Mouse (Mus musculus) urinary bladder, postnatal 25 days (tissue): ENCODE results near the gene Ssr1.

Experiments
- DNase-seq: peaks from one replicate; pipeline ENCODE4 v3.0.0; 2022; ENCODE audit warnings: low spot score

Gene Ssr1

DNA sequence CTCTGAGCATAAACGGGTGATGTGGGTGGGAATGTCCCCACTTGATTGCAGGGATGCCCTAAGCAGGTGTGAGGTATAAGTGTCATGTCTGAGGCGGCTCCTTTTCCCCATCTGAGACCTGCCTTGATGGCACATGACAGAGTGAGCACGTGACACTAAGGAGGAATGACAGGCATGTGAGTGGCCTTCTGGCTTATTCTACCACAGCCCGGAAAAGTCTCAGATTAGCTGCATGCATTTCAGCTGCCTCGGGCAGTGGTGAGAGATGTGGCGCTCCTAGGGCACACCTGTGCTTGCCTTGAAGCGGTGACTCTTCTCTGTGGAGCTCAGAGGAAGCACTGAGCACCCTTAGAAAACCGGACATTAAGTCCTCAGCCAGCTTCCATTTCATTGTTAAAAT lies 48.6 kb downstream of the Ssr1 start:
- DNase-seq = no peak

DNA sequence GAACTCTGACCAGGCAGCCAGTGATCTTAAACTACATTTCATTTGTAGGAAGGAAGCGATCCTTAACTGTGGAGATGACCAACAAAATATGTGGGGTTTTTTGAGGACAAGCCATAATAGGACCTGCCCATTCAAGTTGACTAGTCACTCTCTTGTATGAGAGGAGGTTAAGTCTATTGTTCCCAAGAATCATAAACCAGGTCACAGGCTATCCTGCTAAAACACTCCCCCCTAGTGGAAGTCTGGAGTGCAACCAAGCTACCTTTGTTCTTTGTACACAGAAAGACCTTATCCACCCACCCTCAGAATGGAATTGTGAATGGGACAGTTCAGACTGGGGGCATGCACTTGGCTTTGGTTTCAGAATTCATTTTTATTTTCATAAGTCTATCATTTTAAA lies 49.7 kb downstream of the Ssr1 start:
- no peak for DNase-seq

DNA sequence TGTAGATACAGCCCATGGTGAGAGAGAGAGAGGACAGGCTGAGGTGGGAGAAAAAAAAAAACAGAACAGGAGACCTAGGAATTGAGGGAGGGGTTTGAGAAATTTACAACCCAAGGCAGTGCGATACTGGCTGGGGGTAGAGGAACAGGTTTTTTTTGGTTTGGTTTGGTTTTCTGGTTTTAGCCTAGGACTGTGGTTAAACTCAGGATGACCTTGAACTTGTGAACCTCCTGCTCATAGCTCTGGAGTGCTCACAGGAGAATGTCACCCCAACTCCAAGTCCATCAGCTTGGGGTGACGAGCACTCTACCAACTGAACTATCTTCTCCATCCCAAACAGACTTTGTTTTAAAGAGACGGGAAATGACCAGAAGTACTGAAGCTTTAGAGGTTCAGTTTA lies 50.6 kb downstream of the Ssr1 start:
- DNase-seq = no peak

DNA sequence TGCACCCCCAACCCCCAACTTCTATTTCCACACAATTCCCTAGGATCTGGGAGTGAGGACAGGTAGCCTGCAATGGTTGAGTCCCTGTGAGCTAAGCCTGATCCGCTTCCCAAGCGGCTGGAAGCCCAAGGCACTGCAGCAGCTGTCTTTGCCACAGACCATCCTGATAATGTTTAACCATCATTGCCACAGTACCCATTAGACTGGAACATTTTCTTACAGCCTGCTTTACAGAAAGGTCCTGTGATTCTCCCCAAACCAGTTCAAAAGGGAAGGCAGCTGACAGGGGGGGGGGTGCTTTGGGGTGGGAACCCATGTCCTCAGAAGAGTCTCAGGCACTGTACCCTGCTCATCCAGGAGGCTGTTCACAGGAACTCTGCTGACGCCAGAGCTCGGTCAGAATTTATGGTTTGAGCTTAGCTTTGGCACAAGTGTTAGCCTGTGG lies 51.1 kb downstream of the Ssr1 start:
- no peak for DNase-seq

DNA sequence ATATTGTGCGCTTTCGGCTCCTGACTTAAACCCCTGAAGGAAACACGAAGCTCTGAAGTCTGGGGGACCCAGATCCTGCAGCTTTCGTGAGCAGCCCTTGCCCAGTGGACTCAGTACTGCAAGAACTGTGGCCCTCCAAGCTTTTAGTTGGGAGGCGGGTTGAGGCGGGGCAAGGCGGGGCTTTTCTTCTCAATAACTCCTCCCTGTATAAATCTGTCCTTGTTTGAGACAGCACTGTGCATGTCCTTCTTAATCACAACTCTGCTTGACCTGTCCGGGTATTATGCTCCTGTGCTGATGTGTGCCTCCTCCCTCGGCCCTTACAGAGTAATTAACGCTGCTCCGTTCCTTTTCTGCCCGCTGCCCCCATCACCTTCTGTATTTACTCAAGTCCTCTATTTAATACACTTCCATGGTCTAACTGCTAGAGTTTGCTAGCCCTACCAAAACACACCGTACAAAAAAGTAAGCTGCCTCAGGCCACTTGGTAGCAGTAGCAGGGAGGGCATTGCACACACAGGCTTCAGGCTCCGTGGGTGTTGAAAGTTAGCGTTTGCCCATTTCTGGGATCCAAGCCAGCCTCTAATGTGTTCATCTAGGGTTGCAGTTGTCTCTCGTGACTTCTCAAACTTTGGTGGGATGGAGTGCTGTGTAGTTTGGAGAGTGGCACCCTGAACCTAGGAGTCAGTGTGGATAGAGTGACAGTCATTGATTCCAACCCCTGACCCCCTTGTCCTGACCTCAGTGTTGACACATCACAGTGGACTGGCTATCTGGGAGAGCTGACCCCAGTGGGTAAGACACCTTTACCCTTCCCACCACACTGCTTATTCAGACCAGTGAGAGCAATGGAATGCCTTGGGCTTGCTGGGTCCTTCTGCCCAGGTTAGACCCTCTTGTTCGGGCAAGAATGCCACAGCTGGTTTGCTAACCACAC lies 51.8 kb downstream of the Ssr1 start:
- DNase-seq = no peak

DNA sequence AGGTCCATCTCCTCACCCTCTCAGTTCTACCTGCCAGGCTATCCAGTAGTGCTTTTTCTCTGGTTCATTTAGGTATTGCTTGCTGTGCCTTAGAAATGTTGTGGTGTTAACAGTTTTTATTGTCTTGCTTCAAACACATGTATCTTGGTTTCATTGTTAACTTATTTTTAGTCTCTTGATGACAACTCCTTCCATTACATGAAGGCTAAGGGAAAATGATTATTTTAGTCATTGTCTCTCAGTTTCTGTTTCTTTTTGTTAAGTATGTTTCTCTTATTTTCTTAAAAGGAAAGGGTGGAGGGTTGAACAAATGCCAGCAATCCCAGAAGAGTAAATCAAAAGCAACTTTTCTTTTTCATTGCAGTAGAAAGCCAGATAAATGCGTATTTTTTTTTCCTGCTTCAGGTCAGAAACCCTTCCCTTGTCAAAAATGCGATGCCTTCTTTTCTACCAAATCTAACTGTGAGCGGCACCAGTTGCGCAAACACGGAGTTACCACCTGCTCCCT lies 52.8 kb downstream of the Ssr1 start:
- no peak for DNase-seq

DNA sequence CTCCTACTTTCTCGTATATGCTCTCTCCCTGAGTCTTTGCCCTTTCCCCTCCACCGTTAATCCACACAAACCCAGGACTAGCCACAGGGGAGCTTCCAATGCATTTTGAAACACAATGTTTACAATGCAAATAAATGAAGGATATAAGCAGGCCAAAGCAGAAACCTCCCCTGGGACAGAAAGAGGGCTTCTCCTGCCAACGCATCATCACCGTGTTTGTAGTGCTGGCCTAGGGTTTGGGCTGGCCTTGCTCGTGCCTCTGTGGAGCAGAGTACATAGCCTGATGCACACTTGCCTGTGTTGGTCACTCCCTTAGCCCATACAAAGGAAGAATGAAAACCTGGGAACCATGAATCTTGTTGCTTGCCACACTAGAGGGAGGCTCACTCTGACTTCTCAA lies 53.4 kb downstream of the Ssr1 start:
- DNase-seq = no peak

DNA sequence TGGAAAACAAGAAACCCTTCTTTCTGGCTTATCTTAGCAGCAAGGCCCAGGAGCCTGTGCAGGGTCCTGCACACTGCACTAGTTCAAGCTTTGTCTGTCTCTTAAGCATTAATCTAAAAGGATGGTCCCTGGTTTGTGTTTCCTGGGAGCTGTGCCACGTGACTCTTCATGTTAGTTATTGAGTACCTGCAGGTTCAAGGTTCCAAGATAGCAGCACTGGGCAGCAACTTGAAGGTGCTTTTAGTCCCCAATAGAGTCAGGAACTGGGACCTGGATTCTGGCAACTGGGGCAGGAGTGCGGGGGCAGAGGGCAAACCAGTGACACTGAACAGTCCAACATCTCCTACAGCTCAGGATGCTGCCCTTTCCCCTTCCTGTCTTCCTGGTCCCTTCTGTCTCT lies 53.9 kb downstream of the Ssr1 start:
- no peak for DNase-seq

DNA sequence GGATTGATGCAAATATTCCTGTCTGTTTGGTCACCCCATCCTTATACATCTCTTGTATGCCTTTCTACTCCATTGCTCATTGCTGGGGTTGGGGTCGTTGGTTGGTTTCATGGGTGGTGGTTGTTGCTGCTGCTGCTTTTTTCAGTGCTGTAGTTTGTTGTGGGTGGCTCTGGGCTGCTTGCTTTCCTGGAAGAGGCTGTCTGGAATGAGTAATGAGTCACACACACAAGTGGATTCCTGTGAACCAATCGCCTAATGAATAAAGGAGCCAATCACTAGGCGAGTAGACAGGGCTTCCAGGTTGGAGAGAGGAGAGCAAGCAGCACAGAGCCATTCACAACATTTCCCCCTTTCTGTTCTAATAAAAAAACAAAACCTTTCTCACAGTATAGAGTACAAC lies 57.7 kb downstream of the Ssr1 start:
- no peak for DNase-seq

DNA sequence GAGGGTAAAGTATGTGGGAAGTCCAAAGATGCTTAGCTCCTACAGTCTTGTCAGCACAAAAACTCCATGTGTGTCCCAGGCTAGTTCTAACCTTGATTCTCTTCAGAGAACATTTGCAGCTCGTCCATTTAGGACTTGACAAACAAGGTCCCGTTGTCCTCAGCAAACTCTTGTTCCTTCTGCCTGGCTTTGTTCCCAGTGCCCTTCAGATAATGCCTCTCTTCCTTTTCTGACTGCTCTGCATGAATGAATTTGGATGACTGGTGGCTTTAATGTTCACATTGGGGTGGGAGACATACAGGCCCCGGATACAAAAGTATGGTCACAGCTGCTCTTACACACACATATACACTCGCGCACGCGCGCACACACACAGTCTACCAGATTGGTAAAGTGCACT lies 59.1 kb downstream of the Ssr1 start:
- no peak for DNase-seq

DNA sequence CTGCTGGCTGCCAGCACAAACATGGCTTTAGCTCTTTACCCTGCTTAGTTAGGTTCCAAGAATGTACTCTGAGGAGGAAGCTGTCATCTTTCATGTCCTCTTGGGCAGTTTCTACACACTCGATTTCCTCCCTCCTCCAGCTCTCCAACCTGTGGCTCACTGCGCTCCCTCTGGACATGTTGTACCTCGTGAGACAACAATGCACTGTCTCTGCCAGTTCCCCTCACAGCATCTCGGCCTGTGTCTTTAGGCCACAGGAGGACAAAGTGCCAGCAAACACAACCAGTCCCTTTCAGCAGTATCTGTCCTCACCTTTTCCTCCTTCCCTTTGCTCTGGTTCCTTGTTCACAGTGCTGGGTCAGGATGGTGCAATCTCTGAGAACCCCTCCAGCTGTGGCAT lies 59.9 kb downstream of the Ssr1 start:
- no peak for DNase-seq

DNA sequence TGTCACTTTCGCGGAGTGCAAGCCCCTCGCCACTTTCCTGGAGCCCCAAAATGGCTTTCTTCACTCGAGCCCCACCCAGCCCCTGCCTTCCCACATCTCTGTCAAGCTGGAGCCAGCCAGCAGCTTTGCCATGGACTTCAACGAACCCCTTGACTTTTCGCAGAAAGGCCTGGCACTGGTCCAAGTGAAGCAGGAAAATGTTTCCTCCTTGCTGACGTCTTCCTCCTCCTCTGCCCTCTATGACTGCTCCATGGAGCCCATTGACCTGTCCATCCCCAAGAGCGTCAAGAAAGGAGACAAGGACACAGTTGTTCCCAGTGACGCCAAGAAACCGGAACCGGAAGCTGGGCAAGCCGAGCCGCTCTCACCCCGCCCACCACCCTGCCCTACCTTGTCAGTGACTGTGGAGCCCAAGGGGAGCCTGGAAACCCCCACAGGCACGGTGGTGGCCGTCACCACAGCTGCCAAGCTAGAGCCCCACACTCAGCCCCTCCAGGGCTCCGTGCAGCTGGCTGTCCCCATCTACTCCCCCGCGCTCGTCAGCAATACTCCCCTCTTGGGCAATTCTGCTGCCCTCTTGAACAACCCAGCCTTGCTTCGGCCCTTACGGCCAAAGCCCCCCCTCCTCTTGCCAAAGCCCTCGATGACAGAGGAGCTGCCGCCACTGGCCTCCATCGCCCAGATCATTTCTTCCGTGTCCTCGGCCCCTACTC lies 62.7 kb downstream of the Ssr1 start:
- DNase-seq = no peak

DNA sequence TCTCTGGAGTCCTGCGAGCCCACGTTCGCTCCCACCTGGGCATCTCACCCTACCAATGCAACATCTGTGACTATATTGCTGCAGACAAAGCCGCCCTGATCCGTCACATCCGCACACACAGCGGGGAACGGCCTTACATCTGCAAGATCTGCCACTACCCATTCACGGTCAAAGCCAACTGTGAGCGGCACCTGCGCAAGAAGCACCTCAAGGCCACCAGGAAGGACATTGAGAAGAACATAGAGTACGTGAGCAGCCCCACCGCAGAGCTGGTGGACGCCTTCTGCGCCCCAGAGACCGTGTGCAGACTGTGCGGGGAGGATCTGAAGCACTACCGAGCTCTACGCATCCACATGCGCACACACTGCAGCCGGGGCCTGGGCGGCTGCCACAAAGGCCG lies 63.4 kb downstream of the Ssr1 start:
- no peak for DNase-seq

DNA sequence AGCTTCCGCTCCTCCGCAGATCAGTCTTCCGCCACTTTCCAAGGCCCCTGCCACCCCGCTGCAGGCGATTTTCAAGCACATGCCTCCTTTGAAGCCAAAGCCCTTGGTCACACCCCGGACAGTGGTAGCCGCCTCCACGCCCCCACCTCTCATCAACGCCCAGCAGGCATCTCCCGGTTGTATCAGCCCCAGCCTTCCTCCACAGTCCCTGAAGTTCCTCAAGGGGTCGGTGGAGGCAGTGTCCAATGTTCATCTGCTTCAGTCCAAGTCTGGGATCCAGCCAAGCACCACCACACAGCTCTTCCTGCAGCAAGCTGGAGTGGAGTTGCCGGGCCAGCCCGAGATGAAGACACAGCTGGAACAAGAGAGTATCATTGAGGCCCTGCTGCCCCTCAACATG lies 63.9 kb downstream of the Ssr1 start:
- DNase-seq = no peak

DNA sequence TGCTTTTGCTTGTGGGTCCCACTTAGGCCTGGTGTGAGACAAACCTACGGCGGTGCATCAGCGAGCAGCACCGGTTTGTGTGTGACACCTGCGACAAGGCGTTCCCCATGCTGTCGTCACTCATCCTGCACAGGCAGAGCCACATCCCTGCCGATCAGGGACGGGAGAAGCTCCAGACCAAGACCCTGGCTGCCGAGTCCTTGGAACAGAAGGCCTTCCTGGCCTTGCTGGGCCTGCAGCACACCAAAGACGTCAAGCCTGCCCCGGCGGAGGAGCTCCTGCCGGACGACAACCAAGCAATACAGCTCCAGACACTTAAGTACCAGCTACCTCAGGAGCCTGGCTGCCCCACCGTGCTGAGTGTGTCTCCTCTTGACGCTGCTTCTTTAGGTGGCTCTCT lies 64.5 kb downstream of the Ssr1 start:
- no peak for DNase-seq

DNA sequence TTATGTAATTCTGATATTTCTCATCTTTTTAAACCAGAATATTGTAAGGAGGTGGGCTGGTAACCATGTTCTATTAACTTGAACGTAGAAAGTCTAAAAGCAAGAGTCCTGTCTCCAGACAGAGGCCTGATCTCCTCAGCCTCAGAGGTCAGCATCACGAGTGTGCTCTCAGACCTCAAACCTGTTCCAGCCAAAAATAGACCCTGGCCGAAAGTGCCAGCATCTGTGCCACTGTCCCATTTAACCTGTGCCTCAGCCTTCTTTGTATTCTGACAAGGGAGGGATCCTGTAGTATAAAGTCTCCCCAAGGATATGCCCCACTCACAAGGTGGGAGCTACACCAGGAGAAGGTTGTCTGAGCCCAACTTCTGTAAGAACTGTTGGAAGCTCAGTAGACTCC lies 67.6 kb downstream of the Ssr1 start:
- DNase-seq = no peak

DNA sequence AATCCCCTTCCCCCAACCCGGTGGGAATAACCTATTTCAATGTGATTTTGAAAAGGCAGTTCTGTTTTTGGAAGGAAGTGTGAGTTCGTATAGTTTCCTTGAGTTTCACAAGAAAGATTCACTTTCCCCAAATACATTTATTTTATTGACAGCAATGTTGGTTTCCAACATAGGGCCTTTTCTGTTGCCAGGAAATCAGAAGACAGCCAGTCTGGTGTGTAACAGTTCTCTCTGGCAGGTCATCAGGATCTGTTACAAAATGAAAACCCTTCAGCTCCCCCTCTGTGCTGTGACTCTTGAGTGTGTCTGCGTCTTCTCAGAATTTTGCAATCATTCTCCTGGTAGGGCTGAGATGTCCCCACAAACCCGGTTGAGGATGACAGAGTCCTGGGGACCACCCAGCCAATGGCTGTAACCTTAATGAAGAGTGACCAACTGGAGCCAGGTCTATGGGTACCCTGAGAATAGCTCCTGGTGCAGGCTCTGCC lies 69.5 kb downstream of the Ssr1 start:
- no peak for DNase-seq

DNA sequence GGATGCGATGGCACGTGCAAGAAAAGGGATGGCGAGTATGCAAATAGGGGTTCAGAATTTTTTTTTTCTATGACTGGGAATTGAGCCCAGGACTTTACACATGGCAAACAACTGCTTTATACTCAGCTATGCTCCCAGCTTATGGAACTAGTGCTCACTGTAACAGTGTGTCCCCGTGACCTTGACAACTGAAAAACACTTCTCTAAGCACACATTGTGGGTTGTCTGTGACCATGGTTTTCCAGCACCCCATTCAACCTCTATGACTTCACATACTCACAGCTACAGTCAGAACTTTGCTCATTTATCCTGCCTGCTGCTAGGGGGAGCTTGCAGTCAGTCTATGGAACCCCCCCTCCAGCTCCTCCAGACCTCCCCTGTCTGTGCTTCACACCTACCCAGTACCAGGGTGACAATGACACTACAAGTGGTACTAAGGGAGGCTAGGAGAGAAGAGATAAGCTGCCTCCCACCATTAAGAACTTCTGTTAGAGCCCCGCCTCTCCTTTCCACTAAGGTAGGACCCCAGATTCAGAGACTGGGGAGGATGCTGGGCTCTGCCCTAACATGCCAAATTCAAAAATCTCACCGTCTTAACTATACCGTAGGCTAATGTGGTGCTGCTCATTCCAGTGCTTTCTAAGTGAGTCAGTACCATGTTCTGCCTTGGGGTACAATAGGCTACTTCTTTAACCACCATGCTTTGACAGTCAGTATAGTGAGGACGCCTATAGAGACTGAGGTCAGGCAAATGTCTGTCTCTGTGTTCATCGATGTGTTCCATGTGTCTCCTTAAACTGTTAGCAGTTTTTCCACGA lies 70.2 kb downstream of the Ssr1 start:
- DNase-seq = no peak

DNA sequence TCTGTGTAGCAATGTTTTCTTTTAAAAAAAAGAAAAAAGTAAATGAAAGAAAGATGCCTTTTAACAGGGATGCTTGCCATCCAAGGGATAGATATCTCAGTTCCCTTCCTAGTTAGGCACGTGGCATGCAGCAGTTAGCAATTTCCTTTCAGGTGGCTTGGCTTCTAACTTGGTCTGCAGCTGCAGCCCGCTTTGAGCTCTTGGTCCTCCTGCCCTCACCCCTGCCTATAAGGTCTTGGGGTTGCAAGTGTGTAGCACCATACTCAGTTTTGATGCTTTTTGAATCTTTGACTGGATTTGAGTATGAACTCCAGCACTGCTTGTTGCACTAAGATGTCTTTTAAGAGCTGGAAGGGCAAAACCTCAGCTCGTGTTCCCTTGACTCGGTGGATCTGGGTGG lies 70.9 kb downstream of the Ssr1 start:
- no peak for DNase-seq

DNA sequence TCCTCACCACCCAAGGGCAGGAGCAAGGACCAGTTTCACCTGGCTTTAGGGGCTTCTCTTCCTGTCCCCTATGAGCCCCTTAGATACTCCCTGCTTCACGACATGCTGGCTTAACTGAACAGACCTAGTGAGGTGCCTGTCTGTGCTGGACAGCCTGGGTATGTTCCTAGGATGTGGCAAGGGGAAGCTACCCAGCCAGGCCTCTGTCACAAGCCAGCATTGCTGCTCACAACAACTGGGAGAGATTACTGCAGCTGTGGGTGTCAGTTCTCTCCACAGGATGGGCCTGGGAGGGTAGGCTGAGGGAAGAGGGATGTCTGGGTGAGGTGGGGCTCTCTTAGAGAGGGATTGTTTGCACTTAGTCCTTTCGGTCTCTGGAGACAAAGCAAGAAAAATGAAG lies 73.3 kb downstream of the Ssr1 start:
- DNase-seq = no peak

DNA sequence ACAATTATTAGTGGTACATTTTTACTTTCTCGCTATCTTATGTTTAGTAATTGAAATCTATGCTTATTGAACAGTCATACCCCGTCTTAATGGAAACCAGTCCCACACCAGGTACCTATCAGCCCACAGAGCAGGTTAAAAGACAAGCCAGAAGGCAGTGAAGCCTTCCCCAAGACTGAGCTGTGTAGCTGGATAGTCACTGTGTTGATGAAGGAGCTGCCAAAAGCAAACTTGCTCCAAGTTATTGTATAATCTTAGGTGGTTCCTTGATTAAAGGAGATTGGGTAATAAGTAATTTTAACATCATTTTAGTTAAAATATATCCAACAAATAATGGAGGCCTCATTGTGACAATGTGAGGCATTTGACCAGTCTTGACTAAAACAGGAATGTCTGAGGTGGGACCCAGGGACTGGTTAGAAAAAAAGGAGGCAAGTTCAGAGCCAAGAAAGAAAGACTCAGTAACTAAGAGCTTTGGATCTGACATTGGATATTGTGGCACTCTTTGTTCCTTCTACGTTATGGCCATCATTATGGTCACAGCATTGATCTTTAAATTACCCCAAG lies 74.2 kb downstream of the Ssr1 start:
- no peak for DNase-seq
